Mouse (Mus musculus) megakaryocyte, embryonic 14.5 days (primary cell): ENCODE data around the gene Fam84b.

Experiments
- FLI1 ChIP-seq: IDR thresholded peaks from 2 replicates; pipeline ENCODE4 v1.6.1; 2012; ENCODE audit warnings: low read length, inconsistent platforms, mixed read lengths
- GATA1 ChIP-seq: IDR thresholded peaks from 3 replicates; pipeline ENCODE4 v1.6.1; 2012; ENCODE audit warnings: mixed read lengths, low read length, inconsistent platforms, borderline replicate concordance

- TF ChIP-seq GATA1 (no peak), FLI1 (no peak)
These were observed 7.3 kb downstream of the Fam84b start for GRCm38 (mm10) chr15:60846291-60846690.
